7 mouse cellular contexts compared by ENCODE assay signal in the genomic region with DNA sequence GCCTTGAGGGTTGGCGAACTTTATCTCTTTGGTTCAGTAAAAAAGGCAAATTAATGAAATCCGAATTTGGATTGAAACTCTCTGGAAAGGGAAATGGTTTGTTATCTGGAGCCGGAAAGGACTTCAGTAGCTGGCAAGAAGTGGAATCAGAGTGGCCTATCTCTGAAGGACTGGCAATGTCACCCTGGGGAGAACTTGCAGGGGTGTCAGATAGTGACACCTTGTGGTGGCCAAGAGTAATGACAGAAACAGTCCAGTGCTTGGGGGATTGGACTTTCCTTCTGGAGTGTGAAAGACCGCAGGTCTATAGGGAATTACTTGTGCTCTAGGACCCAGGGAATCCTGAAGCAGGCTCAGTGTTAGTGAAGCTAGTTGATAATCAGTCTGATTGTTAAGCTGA. TPM values are rescaled to one million over a fixed set of nuclear protein-coding genes. Genes with fewer than 3 reads are reported as not detected.
DNase-seq lines count a peak whose midpoint lies in the region; ATAC-seq and TF ChIP-seq lines count a peak whose summit lies in the region.

No protein-coding gene starts in this region.

- H3K27ac ChIP-seq in testis, adult 2 months (ENCODE audit: control insufficient read depth, insufficient read depth, low read depth, low read length), result no peak overlapping the region
- H3K27ac ChIP-seq in embryonic fibroblast, embryonic 13.5 days (ENCODE audit: insufficient read depth, low read length), result no peak overlapping the region
- no peak overlapping the region for H3K27ac ChIP-seq in hindbrain, embryonic 15.5 days (replicated peaks)
- no peak overlapping the region for H3K27ac ChIP-seq in liver, postnatal 0 days (ENCODE audit: low read depth)

- peak; percentile 59; the same call in 1 of the 2 replicates for ATAC-seq in hindbrain, embryonic 15.5 days (ENCODE audit: low FRiP score, low read depth)
- ATAC-seq in liver, postnatal 0 days, result peak; percentile 65

- no peak overlapping the region for H3K4me2 ChIP-seq in hindbrain, embryonic 15.5 days
- H3K4me2 ChIP-seq in liver, postnatal 0 days (ENCODE audit: low read depth, low read length), result no peak overlapping the region

- no peaks in the 10 kb centered on the region for H3K27me3 ChIP-seq in testis, adult 2 months (ENCODE audit: control insufficient read depth, insufficient read depth, low read length)
- no peaks in the 10 kb centered on the region for H3K27me3 ChIP-seq in hindbrain, embryonic 15.5 days
- no peaks in the 10 kb centered on the region for H3K27me3 ChIP-seq in liver, postnatal 0 days (ENCODE audit: insufficient read depth, low read length)

- H3K36me3 ChIP-seq in testis, adult 2 months (ENCODE audit: control insufficient read depth, insufficient read depth, low read length), result no peaks in the 10 kb centered on the region
- no peaks in the 10 kb centered on the region for H3K36me3 ChIP-seq in hindbrain, embryonic 15.5 days
- H3K36me3 ChIP-seq in liver, postnatal 0 days (replicated peaks; ENCODE audit: insufficient read depth, low read length), result no peaks in the 10 kb centered on the region

- no peak overlapping the region for H3K4me3 ChIP-seq in testis, adult 2 months (ENCODE audit: control insufficient read depth, low read depth, low read length)
- H3K4me3 ChIP-seq in embryonic fibroblast, embryonic 13.5 days (ENCODE audit: insufficient read depth, low read length), result no peak overlapping the region
- no peak overlapping the region for H3K4me3 ChIP-seq in hindbrain, embryonic 15.5 days
- no peak overlapping the region for H3K4me3 ChIP-seq in liver, postnatal 0 days (ENCODE audit: low read depth, low read length)

- DNase-seq in testis, postnatal 10 days (ENCODE audit: low spot score), result no peak
- peak; percentile 53 to 59 for DNase-seq in adrenal gland, postnatal 36 days
- DNase-seq in liver, postnatal 0 days, result peak; percentile 39
- peak; percentile 63 for DNase-seq in retina, adult 2 months (ENCODE audit: low read depth, low spot score)

- H3K9ac ChIP-seq in hindbrain, embryonic 15.5 days, result no peak overlapping the region
- no peak overlapping the region for H3K9ac ChIP-seq in liver, postnatal 0 days (replicated peaks)

- 36% methylated on average over 4 of the region's 4 CpGs for WGBS in hindbrain, embryonic 15.5 days
- 19% methylated on average over 4 of the region's 4 CpGs for WGBS in liver, postnatal 0 days (ENCODE audit: insufficient replicate concordance)

- H3K9me3 ChIP-seq in hindbrain, embryonic 15.5 days, result no peaks in the 10 kb centered on the region
- no peaks in the 10 kb centered on the region for H3K9me3 ChIP-seq in liver, postnatal 0 days (ENCODE audit: low read length)

- no peak for TF ChIP-seq EP300 in liver, postnatal 0 days (IDR thresholded peaks at IDR 0.05; ENCODE audit: low read depth)

- no peak for TF ChIP-seq POLR2A in testis, adult 2 months (IDR thresholded peaks at IDR 0.05; ENCODE audit: control insufficient read depth, low read depth, low read length)
- no peak for TF ChIP-seq POLR2A in embryonic fibroblast, embryonic 13.5 days (IDR thresholded peaks at IDR 0.05; ENCODE audit: low read depth, low read length)

- H3K4me1 ChIP-seq in testis, adult 2 months (ENCODE audit: control insufficient read depth, insufficient read depth, low read length), result peaks cover 4% of the 10 kb centered on the region
- no peaks in the 10 kb centered on the region for H3K4me1 ChIP-seq in embryonic fibroblast, embryonic 13.5 days (ENCODE audit: control insufficient read depth, insufficient read depth, low read length)
- H3K4me1 ChIP-seq in hindbrain, embryonic 15.5 days (replicated peaks), result no peaks in the 10 kb centered on the region
- H3K4me1 ChIP-seq in liver, postnatal 0 days (ENCODE audit: insufficient read depth), result no peaks in the 10 kb centered on the region

- TF ChIP-seq CTCF in testis, adult 2 months (IDR thresholded peaks at IDR 0.05; ENCODE audit: control insufficient read depth, insufficient read depth, insufficient replicate concordance, low read depth, low read length), result peak; percentile 52; the same call in 1 of the 2 replicates
- TF ChIP-seq CTCF in embryonic fibroblast, embryonic 13.5 days (IDR thresholded peaks at IDR 0.05; ENCODE audit: borderline replicate concordance, insufficient read depth, low read length), result peak; percentile 57; the same call in 1 of the 2 replicates
- TF ChIP-seq CTCF in liver, postnatal 0 days (IDR thresholded peaks at IDR 0.05; ENCODE audit: low read depth), result peak; percentile 97

RNA-seq across cellular contexts. Expression of a gene that starts 11.0 kb away (rescaled TPM):
- 35.8 and 41.0 TPM in 2 replicates for polyA plus RNA-seq in testis, adult 2 months (2012; rRNA removed)
- 1 to 10 TPM; 4.7 to 6.2 TPM for total RNA-seq in adrenal gland, postnatal 36 days (2021)
- 2.7 and 5.1 TPM in 2 replicates for polyA plus RNA-seq in embryonic fibroblast, embryonic 13.5 days (2011; ENCODE audit: insufficient read length, low read depth, missing spikeins)
- 3.7 and 4.4 TPM in 2 replicates for polyA plus RNA-seq in hindbrain, embryonic 15.5 days (2015; fragmentation: Nextera tagmentation; extraction: Ambion mirVana)
- polyA plus RNA-seq in liver, postnatal 0 days (2015; fragmentation: Nextera tagmentation; extraction: Ambion mirVana), result 0.43 and 0.47 TPM in 2 replicates

RNA-seq across cellular contexts. Expression of a gene that starts 23.9 kb away (rescaled TPM):
- 30.6 and 35.5 TPM in 2 replicates for polyA plus RNA-seq in testis, adult 2 months (2012; rRNA removed)
- 100 to 1,000 TPM in 1 of 2 experiments, 10 to 100 TPM in 1; 95.5 to 114 TPM for total RNA-seq in adrenal gland, postnatal 36 days (2021)
- polyA plus RNA-seq in embryonic fibroblast, embryonic 13.5 days (2011; ENCODE audit: insufficient read length, low read depth, missing spikeins), result 206 and 311 TPM in 2 replicates
- 20.2 and 22.7 TPM in 2 replicates for polyA plus RNA-seq in hindbrain, embryonic 15.5 days (2015; fragmentation: Nextera tagmentation; extraction: Ambion mirVana)
- 10.8 and 13.6 TPM in 2 replicates for polyA plus RNA-seq in liver, postnatal 0 days (2015; fragmentation: Nextera tagmentation; extraction: Ambion mirVana)

RNA-seq across cellular contexts. Expression of a gene that starts 51.4 kb away (rescaled TPM):
- 16.5 and 16.9 TPM in 2 replicates for polyA plus RNA-seq in testis, adult 2 months (2012; rRNA removed)
- 10 to 100 TPM; 16.1 to 17.2 TPM for total RNA-seq in adrenal gland, postnatal 36 days (2021)
- 9.3 and 13.0 TPM in 2 replicates for polyA plus RNA-seq in embryonic fibroblast, embryonic 13.5 days (2011; ENCODE audit: insufficient read length, low read depth, missing spikeins)
- polyA plus RNA-seq in hindbrain, embryonic 15.5 days (2015; fragmentation: Nextera tagmentation; extraction: Ambion mirVana), result 36.2 and 39.8 TPM in 2 replicates
- 10.1 and 13.6 TPM in 2 replicates for polyA plus RNA-seq in liver, postnatal 0 days (2015; fragmentation: Nextera tagmentation; extraction: Ambion mirVana)

RNA-seq across cellular contexts. Expression of a gene that starts 55.2 kb away (rescaled TPM):
- 12.1 and 13.2 TPM in 2 replicates for polyA plus RNA-seq in testis, adult 2 months (2012; rRNA removed)
- total RNA-seq in adrenal gland, postnatal 36 days (2021), result 1 to 10 TPM; 2.6 to 3.3 TPM
- 1.1 and 3.2 TPM in 2 replicates for polyA plus RNA-seq in embryonic fibroblast, embryonic 13.5 days (2011; ENCODE audit: insufficient read length, low read depth, missing spikeins)
- 8.3 and 10.2 TPM in 2 replicates for polyA plus RNA-seq in hindbrain, embryonic 15.5 days (2015; fragmentation: Nextera tagmentation; extraction: Ambion mirVana)
- polyA plus RNA-seq in liver, postnatal 0 days (2015; fragmentation: Nextera tagmentation; extraction: Ambion mirVana), result 1.4 and 1.7 TPM in 2 replicates
